In the genomic region with DNA sequence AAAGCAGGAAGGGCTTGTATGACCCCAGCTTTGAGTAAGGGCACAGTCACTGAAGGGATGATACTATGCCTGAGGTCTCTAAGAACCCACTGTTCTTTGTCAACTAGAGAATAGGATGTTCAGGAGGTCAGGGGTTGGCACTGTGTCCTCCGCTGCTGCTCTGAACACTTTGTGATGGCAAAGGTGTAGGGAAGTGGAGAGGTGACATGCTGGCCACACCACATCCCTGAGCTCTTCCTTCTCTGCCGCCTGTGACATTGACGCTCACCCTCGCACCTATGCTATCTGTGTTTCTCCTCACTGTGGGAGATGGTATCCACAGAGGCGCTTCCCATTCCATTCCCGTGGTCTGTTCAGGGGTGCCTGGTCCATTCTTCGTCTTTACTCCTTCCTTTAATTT, we compare ENCODE assay signal across 14 mouse cellular contexts.
"Had no signal": no experiment of that assay in that cellular context is flagged by ENCODE, and none has a peak within 500 bp of the region (broad histone marks: within the 10 kb centered on the region; RNA-seq: fewer than 3 reads in every experiment).

No protein-coding gene starts in this region.

- H3K27me3 ChIP-seq: liver, embryonic 12.5 days; stomach, embryonic 15.5 days had no signal

- H3K4me3 ChIP-seq: liver, embryonic 12.5 days; midbrain, embryonic 10.5 days; midbrain, embryonic 13.5 days; neural tube, embryonic 12.5 days; stomach, embryonic 15.5 days had no signal

- H3K36me3 ChIP-seq: midbrain, embryonic 10.5 days; midbrain, embryonic 13.5 days; neural tube, embryonic 12.5 days had no signal

- H3K27ac ChIP-seq: liver, embryonic 12.5 days; liver, embryonic 14.5 days; midbrain, embryonic 10.5 days; midbrain, embryonic 13.5 days; neural tube, embryonic 12.5 days; stomach, embryonic 15.5 days; stomach, postnatal 0 days had no signal

- H3K9ac ChIP-seq: liver, embryonic 12.5 days; liver, embryonic 14.5 days; lung, embryonic 14.5 days; midbrain, embryonic 13.5 days; neural tube, embryonic 12.5 days; stomach, embryonic 15.5 days had no signal

- DNase-seq: lung, embryonic 14.5 days; lung, postnatal 4 days; right cerebral cortex, postnatal 14 days; thymus, adult 2 months; thymus, postnatal 25 days; thymus, postnatal 4 days had no signal

- H3K4me2 ChIP-seq: liver, embryonic 12.5 days; midbrain, embryonic 13.5 days; neural tube, embryonic 12.5 days; stomach, embryonic 15.5 days had no signal

- H3K9me3 ChIP-seq: liver, embryonic 12.5 days; midbrain, embryonic 10.5 days; midbrain, embryonic 13.5 days; neural tube, embryonic 12.5 days; stomach, embryonic 15.5 days had no signal

- ATAC-seq: liver, embryonic 12.5 days; midbrain, embryonic 13.5 days; midbrain, embryonic 16.5 days had no signal
